Comparison of ENCODE assay signal across 11 mouse cellular contexts in the genomic region with DNA sequence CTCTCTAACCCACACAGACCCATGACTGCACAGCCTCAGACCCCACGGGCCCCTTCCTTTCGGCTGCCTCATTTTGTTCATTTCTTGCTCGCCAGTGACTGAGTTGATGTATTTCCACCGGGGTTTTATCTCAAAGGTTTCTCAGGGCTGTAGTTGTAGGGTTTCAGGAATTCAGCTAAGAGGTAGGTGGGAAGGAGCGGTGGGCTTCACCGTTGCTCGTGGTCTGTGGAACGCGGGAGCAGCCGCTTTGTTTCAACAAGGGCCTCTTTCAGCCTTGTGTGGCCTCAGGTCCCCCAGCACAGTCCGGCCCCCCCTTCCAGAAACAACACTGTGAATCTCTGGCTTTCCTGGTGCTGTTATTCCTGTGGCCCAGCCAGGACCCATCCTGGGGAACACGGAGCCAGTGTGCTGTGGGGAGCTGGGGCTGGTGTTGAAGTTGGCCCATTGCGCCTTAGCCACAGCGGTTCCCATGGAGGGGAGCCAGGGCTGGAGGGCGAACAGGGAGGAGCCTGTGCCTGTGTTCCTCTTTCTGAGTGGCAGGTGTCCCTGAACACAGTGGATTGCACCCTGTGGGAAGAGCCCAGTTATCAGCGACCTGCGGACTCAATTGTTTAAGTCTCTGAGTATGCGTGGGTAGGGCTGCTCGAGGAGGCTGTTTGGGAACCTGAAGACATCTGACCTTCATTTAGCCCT.
DNase-seq lines count a peak whose midpoint lies in the region; ATAC-seq lines count a peak whose summit lies in the region.
"Had no signal": no experiment of that assay in that cellular context is flagged by ENCODE, and none has a peak within 500 bp of the region (broad histone marks: within the 10 kb centered on the region; RNA-seq: fewer than 3 reads in every experiment).

No protein-coding gene starts in this region.

- H3K27ac ChIP-seq in limb, embryonic 12.5 days, result 0 out of 2 replicates have a peak overlapping the region, but pooled peaks have one; percentile 35
- H3K27ac ChIP-seq: midbrain, embryonic 12.5 days; stomach, embryonic 15.5 days had no signal

- H3K9me3 ChIP-seq in limb, embryonic 12.5 days, result no peaks in the 10 kb centered on the region
- H3K9me3 ChIP-seq: midbrain, embryonic 12.5 days; stomach, embryonic 15.5 days had no signal

- DNase-seq in heart, adult 18-20 months, result peak; percentile 48 to 71
- no peak for DNase-seq in heart, adult 8-10 months (ENCODE audit: low spot score)
- peak; percentile 22 to 27 for DNase-seq in B cell, adult 2 months
- no peak for DNase-seq in kidney, adult 8-10 months
- DNase-seq in urinary bladder, postnatal 4 days (ENCODE audit: low spot score in 2 of 2), result no peak
- DNase-seq: kidney, adult 9 months had no signal

- ATAC-seq in erythroblast, adult 5-6 weeks (replicated peaks; ENCODE audit: low FRiP score, poor library complexity, severe bottlenecking), result peak; percentile 37; the same call in 1 of the 2 replicates
- ATAC-seq in limb, embryonic 12.5 days (ENCODE audit: insufficient number of reproducible peaks, insufficient read depth, low FRiP score, low TSS enrichment, low read depth), result no peak
- ATAC-seq in CD4-positive, CD25-positive, alpha-beta regulatory T cell, adult 4 months, result no peak

- no peaks in the 10 kb centered on the region for H3K27me3 ChIP-seq in limb, embryonic 12.5 days
- H3K27me3 ChIP-seq: midbrain, embryonic 12.5 days; stomach, embryonic 15.5 days had no signal

- WGBS in limb, embryonic 12.5 days, result 85% methylated on average over 19 of the region's 19 CpGs

- H3K36me3 ChIP-seq in limb, embryonic 12.5 days, result no peaks in the 10 kb centered on the region
- H3K36me3 ChIP-seq: midbrain, embryonic 12.5 days; stomach, embryonic 15.5 days had no signal

- H3K4me2 ChIP-seq in limb, embryonic 12.5 days, result no peak overlapping the region
- H3K4me2 ChIP-seq: midbrain, embryonic 12.5 days; stomach, embryonic 15.5 days had no signal

- H3K4me3 ChIP-seq in limb, embryonic 12.5 days (replicated peaks), result no peak overlapping the region
- H3K4me3 ChIP-seq: midbrain, embryonic 12.5 days; stomach, embryonic 15.5 days had no signal

- no peak overlapping the region for H3K9ac ChIP-seq in limb, embryonic 12.5 days (replicated peaks)
- H3K9ac ChIP-seq: midbrain, embryonic 12.5 days; stomach, embryonic 15.5 days had no signal

- H3K4me1 ChIP-seq in limb, embryonic 12.5 days (replicated peaks), result peaks cover 13% of the 10 kb centered on the region; the same call in 1 of the 2 replicates
- H3K4me1 ChIP-seq: stomach, embryonic 15.5 days had no signal

Comparison
In these comparisons a context has a peak if more than half of its experiments do, and no peak if none do; other contexts are left out.
1. DNase-seq: peak in heart, adult 18-20 months (2 of 2) and B cell, adult 2 months (2 of 2); none in heart, adult 8-10 months (single experiment), kidney, adult 8-10 months (0 of 2) and urinary bladder, postnatal 4 days (0 of 2).